Mouse (Mus musculus) embryo, embryonic 9.5 days (tissue): ENCODE results near the gene Kidins220.

Source experiments
- DNase-seq: peaks from one replicate; pipeline ENCODE4 v3.0.0-alpha.2; 2017; ENCODE audit errors: extremely low spot score

The Kidins220 gene

DNA sequence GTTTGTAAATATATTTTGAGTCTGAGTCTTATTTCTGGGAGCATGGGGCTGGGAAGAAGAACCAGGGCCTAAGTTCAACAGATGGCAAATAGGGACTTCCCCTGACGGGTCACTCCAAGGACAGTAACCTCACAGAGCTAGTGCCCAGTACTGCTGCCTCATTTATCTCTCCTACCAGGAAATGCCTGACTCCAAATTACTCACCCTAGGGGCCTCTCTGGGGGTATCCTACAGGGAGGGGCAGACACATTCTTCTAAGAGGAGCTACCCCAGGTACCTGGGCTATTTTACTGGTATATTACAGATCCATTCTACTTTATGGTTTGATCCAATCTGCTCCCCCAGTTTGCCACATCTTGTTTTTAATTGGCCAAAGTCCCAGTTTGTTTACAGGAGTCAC is 114.7 kb downstream of the Kidins220 start:
- no peak for DNase-seq

GRCm38 (mm10) chr12:25092027-25092704 is 117.4 kb downstream of the Kidins220 start:
- peak; percentile 91 for DNase-seq

- DNase-seq, result peak; percentile 79
These were observed 118.1 kb downstream of the Kidins220 start for GRCm38 (mm10) chr12:25092751-25093211.

- peak; percentile 51 for DNase-seq
These were observed 118.6 kb downstream of the Kidins220 start for GRCm38 (mm10) chr12:25093241-25093774.

GRCm38 (mm10) chr12:25094621-25095521 is 120.1 kb downstream of the Kidins220 start:
- peak; percentile 56 for DNase-seq

DNA sequence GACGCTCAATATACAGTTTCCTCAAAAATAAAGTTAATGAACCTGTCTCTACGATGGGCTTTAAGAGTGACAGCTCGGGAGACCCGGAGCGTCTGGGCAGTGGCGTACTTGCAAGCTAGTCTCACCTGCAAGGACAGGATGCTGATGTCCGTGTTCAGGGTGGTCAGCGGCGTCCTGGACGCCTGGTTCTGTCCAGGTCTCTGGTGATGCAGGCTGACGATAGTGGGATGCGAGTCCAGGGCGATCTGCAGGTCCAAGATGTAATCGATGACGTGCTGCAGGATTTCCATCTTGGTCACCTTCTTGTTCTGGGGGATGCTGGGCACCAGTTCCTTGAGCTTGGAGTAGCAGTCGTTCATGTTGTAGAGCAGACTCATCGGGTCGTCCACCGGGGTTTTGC is 120.8 kb downstream of the Kidins220 start:
- no peak for DNase-seq

- peak; percentile 95 for DNase-seq
These were observed 121.4 kb downstream of the Kidins220 start for GRCm38 (mm10) chr12:25095974-25096639.

GRCm38 (mm10) chr12:25096640-25097051 is 121.9 kb downstream of the Kidins220 start:
- DNase-seq, result no peak

DNA sequence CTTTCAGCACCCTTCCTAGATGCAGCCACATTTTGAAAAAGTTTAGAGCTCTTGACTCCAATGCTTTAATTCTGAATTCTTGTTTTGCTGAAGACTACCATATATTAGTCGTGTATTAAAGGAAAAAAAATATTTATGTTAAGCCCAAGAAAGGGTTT is 122.2 kb downstream of the Kidins220 start, which contains the start of gene Id2:
TSS of gene Id2 (minus strand) at position 89 of the 158 bp plus-strand sequence.
- DNase-seq, result no peak

DNA sequence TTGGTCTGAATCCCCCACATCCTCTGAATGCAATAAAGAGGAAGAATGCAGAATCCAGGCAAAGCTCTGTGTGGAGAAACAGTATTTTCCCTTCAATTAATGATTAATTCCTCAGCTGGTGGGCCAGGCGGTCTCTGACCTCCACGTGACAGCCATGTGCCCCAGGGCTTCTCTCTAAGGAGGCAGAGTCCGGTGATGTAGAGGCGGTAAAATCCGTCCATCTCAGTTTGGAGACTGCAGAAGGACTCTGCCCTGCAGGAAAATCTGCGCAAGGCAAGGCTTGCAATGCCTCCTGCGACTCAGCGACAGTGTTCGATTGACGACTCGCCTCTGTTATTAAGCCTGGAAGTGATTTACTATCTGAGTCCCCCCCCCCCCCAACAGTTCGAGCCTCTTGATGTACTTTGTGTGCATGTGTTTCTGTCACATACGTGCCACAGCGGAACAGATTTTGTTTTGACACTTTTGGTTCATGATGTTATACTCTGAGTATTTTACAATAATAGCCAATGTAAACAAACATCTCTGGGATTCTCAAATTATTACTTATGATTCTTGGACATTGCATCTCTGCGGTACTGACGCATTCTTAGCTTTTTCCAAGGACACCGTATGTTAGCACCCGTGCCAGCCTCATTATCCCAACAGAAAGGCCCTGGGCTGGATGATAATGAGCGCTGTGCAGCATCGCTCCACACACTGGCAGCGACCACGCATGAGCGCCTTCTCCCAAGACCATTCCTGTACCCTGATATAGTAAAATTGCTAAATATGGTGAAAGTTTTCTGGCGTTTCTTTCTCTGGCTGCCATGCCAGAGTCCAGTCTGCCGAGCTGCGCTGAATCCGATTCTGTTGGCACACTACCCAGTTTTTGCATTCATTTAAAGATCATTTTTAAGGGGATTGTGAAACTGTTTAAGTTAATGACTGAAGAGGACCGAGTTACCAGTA is 122.8 kb downstream of the Kidins220 start:
- peak; percentile 78 for DNase-seq

GRCm38 (mm10) chr12:25098161-25098550 is 123.4 kb downstream of the Kidins220 start:
- no peak for DNase-seq

DNA sequence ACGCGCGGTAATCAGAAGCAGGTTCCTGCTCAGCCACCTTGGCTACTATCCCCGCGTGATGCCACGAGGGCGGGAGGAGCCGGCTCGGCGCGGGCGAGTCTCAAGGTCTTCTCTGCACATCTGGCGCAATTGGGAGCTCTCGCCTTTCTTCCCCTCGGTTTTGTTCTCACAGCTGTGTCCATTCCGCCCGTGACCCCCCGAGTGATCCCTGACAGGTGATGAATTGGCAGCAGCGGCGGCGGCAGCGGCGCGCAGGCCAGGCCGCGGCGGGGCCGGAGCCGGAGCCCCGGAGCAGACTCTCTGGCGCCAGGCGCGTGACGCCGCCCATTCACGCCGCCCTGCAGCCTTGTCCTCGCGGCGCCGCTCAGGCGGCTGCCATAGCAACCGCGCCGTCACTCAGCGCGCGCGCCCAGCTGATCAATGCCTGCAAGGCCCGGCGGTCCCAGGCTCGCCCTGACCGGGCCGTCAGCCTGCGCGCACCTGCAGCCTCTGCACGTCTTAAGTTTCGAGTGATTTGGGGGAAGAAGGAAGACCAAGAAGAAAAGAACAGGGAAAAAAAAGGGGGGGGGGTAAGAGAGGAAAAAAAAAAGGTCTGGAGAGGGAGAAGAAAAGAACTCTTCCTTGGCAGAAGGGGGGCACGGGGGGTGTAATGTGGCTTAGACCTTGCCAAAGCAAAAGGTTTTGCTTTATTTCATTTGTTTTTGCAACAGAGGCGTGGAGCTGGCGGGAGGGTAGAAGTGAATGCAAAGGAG is 124.0 kb downstream of the Kidins220 start:
- DNase-seq, result peak; percentile 97

DNA sequence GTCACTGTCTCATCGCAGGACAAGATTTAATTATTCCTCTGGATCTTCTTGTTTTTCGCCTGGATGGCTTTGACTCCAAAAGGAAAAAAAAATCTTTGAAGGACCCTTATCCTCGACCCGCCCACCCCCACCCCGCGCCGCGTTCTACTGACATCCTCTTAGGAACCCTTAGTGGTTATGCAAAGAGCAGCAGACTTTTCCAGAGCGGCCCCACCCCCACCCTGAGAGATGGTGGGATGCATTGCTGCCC is 124.5 kb downstream of the Kidins220 start:
- DNase-seq, result no peak

GRCm38 (mm10) chr12:25099563-25100408 is 125.1 kb downstream of the Kidins220 start:
- peak; percentile 91 for DNase-seq

DNA sequence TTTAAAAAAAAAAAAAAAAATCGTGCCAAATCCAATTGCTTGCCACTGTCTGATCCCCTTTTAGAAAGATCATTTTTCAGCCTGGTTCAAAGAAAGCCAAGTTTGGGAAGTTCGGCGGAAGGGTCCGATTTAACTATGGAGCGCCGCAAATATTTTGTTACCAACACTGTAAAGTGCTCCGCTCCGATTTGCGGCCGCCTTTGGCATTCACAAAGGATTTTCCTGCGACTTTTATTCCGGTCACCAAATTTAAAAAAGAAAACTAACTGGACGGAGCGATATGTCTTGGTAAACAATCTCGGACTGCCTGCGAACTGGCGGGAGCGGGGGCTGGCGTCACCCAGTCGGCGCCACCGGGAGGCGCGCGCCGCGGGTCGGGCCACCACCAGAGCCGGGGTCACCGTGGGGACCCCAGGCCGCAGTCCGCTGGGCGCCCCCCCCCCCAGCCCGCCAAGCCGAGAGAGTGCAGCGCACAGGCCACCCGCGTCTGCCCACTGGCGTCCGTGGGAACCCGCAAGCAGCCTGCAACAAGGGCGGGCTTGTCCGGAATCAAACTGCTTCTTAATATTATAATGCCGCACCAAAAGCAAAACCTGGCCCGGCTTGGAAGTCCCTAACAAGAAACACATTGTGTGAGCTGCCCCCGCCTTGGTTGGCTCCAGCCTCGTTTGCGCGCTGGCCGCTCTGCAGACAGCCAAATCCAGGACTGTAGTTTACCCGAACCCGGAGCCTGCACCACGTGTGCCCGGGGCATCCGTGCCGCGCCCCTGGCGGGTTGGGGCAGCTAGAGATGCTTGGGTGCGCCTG is 125.9 kb downstream of the Kidins220 start:
- peak; percentile 84 for DNase-seq

GRCm38 (mm10) chr12:25101389-25101788 is 126.7 kb downstream of the Kidins220 start:
- peak; percentile 57 for DNase-seq

GRCm38 (mm10) chr12:25103911-25104310 is 129.2 kb downstream of the Kidins220 start:
- no peak for DNase-seq

DNA sequence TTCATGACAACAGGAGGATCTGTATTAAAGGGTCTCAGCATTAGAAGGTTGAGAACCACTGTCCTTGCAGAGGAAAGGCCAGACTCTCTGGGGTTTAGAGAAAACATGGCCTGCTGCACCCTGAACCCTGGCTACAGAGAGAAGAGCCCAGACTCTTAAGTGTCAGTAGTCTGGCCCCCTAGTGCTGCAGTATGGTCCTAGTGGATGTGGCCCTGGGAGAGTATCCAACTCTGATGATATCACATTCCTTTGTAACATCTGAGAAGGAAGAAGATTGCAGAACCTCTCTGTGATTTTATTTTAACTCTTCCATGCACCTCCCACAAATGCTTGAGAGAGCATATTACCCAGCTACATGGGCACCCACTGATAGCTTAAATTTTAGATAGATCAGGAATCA is 129.8 kb downstream of the Kidins220 start:
- DNase-seq, result no peak

GRCm38 (mm10) chr12:25108865-25109264 is 134.1 kb downstream of the Kidins220 start:
- no peak for DNase-seq
